Mouse (Mus musculus): Measurements from ENCODE around the gene Olfr469.
"Not testable (repeated sequence)": the region's sequence is repeated elsewhere in the genome, so short reads cannot be mapped to it uniquely, and the experiment has no call there.

Gene Olfr469

DNA sequence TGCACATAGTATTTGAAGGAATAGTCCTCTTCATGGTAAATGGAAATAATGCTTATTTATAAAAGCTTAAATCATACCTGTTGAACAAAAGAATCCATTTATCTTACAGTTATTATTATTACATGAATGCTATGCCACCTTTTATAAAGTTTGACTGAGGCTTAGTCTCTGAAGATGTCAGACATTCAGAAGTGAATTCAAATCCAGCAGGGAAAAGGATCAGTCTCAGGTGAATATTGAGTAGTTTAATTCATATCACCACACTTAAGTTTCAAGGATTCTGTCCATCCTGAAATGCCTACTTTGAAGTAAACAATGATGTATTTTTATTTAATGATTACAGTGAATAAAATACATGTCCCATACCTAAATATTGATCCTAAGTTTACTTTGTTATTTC is at the start of gene Olfr469:
Gene Olfr469 (minus strand): TSS at position 101 of the 400 bp plus-strand sequence.
- DNase-seq (ENCODE audit: low spot score): not testable (repeated sequence)

DNA sequence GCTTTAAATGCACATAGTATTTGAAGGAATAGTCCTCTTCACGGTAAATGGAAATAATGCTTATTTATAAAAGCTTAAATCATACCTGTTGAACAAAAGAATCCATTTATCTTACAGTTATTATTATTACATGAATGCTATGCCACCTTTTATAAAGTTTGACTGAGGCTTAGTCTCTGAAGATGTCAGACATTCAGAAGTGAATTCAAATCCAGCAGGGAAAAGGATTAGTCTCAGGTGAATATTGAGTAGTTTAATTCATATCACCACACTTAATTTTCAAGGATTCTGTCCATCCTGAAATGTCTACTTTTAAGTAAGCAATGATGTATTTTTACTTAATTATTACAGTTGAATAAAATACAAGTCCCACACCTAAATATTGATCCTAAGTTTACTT is 22.0 kb upstream of the Olfr469 start, which contains the start of gene Olfr470:
Gene Olfr470 (minus strand): TSS at position 101 of the 400 bp plus-strand sequence.
- not testable (repeated sequence) for DNase-seq (ENCODE audit: low spot score)

DNA sequence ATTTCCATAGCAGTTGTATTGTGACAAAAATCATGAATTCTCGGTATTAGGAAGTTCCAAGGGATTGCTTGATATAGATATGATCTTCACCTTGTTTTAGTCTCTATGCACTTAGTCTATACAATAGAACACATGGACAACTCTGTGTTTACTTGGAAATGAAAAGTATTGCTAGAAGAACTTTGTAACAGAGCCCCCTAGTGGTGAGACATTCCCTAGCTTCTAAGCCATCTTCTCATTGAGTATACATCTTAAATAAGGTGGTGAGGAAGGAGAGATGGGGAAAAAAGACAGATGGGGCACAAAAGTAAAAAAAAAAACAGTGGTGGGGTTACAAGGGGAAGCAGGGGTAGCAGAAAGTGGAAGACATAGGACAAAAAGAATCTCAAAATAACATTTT is 16.4 kb upstream of the Olfr469 start:
- no peak for DNase-seq (ENCODE audit: low spot score)

DNA sequence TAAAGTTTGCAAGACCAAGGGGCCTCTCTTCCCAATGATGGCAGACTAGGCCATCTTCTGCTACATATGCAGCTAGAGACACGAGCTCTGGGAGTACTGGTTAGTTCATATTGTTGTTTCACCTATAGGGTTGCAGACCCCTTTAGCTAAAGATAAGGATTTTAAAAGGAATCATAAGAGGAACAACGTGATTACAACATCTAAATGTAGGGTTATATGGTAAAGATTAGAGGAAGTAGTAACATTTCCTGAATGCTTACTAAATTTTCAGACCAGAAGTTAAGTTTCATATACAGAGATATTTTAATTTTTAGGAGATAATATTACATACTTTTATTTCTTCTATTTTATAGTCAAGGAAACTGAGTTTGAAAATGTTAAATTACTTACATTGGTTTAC is 1.5 kb downstream of the Olfr469 start:
- DNase-seq (ENCODE audit: low spot score): not testable (repeated sequence)

DNA sequence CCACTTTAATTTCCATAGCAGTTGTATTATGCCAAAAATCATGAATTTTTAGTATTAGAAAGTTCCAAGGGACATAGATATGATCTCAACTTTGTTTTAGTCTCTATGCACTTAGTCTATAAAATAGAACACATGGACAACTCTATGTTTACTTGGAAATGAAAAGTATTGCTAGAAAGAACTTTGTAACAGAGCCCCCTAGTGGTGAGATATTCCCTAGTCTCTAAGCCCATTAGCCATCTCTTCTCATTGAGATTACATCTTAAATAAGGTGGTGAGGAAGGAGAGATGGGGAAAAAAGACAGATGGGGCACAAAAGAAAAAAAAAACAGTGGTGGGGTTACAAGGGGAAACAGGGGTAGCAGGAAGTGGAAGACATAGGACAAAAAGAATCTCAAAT is 5.9 kb downstream of the Olfr469 start:
- no peak for DNase-seq (ENCODE audit: low spot score)

DNA sequence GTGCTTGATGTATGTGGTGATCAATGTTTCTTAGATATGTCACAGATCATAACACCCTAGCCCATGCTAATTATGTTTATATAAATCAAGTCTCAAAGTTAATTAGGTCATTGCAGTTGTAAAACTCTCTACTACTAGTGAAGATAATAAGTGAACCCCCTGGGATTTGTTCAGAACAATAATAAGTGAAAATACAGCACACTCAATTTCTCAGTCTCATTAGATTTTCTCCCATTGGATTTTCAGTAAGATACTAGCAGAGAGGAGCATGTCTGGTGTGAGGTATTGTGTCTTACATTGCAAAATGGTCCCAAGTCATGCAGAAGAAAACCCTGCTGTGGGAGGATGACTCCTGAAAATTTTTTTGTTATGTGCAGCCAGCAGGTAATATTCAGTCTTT is 13.4 kb downstream of the Olfr469 start, which contains the start of gene Olfr467:
Gene Olfr467 (plus strand): TSS at position 301 of the 400 bp plus-strand sequence.
- no peak for DNase-seq (ENCODE audit: low spot score)

DNA sequence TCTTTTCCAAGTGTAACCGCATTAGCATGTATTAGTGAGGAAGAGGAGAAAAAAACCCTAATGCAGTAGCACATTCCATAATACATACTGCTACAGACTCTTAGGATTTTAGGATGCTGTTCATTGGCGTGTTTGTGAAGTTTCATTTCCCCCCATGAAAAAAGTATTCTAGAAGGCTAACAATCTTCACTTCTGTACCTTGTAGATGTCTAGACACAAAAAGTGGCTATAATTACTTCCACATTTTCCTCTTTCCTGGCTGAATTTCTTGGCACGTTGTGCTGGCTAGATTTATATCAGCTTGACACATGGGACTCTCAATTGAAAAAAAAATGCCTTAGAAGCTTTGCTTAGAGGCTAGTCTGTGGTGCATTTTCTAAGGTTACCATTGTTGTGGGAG is 23.2 kb downstream of the Olfr469 start:
- DNase-seq (ENCODE audit: low spot score): no peak

DNA sequence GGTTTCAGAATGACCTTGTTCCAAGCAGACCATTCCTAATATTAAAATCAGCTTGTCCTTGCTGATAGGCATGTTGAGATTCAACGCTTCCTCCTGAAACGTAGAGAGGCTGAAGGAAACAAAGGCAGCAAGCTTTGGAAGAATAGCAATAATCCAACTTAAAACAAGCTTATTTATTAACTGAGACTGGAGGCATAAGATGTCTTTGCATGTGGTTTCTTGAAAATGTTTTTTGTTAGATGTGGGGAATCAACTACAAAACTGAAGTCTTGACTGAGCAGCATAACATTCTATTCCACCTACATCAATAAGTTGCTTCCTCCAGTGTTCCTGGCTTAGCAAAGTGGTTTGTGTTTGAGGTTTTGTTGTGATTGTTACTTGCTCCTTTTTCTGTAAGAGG is 24.2 kb downstream of the Olfr469 start, which contains the start of gene Ovch2:
Gene Ovch2 (minus strand): TSS at position 101 of the 400 bp plus-strand sequence.
- DNase-seq (ENCODE audit: low spot score): no peak

DNA sequence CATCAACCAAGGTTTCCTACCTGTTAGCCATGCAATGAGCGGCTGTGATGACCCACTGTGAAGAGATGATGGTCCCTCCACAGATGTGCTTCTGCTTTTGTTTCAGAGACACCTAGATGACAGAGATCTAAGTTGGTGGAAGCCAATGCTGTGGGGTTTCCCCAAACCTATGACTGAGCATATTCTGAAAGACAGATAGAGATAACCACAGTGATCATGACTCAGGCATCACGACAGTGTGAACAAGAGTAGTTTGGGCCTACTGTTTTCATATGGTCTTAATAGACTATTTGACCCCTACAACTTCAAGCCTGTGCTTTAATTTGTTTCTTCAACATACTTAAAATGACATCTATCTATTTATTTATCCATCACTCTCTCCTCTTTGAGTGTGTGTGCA is 28.8 kb downstream of the Olfr469 start:
- no peak for DNase-seq (ENCODE audit: low spot score)

DNA sequence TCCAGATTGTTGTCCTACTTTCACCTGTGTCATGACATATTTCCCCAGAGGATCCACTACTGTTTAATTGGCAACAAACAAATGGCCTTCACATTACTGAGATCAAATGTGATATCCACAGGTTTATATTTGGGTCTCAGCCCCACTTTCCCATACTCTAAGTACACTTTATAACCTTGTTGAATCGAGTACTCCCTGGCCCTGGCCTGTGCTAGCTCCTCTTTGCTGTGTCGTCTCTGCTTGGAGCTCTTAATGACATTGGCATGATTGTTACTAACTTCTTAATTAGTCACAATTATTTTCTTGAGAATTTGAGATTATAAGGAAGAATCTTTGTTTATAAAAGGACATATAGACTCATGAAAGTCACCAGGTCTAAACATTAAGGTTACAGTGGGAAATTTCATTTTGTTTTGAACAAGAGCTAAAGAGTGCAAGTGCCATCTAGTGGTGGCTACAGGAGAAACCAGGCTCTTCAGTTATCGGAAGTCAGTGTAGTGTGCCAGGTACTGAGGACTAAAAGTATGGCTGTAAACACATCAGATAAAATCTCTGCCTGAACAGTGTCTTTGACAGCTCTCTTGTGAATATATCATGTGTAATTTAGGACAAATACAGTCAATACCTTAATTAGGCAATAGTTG is 37.2 kb downstream of the Olfr469 start:
- DNase-seq (ENCODE audit: low spot score): no peak

DNA sequence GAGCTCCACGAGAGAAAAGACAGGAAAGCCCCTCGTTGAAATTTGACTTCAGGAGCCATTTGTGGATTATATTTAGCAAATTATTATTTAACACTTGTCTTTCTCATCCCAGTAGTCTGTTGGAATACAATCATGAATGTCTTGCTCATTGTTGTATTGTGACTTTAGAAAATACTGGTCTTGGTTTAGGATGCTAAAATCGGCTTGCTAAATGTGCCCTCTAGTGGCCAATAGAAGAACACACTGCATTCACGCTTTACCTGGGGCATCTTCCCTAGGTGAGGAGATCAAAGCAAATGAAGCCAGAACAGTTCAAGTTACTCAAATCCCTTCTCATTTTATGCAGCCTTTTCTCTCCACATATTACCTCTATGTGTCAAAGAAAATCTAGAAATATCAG is 45.7 kb downstream of the Olfr469 start:
- peak; percentile 5 for DNase-seq (ENCODE audit: low spot score)

DNA sequence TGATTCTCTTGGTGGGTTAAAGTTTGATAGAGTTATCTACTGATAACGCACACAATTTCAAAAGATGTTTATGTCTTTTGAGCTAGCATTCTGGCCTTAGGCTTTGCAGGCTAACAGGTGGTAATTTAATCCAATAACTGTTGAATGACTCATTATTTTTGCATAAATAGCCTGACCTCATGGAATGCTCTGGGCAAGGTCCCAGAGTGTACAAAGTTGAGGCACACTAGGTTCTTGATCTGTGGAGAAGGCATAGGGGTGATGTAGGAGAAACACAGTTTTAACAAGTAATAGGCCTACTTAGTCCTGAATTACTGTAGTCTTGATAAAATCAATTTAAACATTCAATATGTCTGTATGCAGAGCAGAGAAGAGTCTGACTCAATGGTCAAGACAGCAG is 47.1 kb downstream of the Olfr469 start:
- no peak for DNase-seq (ENCODE audit: low spot score)

DNA sequence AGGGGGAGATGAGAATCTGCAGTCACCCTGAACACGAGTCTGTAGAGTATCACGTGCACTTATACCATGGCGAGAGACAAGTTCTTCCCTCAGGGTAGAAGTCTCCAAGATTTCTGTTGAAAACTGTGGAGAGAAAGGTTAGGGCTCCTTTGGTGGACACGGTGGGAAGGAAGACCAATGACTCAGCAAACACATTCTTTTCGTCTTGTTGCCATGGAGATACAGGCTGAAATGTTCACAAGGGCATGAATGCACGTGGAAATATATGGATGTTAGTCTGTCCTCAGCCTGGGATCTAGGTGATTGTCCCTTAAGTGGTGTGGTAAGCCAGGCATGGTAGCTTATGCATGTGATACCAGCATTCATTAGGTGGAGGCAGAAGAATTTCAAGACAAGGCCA is 54.5 kb downstream of the Olfr469 start:
- no peak for DNase-seq (ENCODE audit: low spot score)

Measured in T-cell, adult 2 months (primary cell).